Mouse (Mus musculus) MEL-GATA-1-ER (cell line): ENCODE measurements around the gene Lrrc10b.
A peak's percentile ranks its signal among the peaks of the same experiment; 100 is the strongest.

Source experiments
- DNase-seq: peaks from one replicate; pipeline ENCODE4 v3.0.0-alpha.2; 2012; ENCODE audit warnings: low read depth; ENCODE audit errors: extremely low read depth

Gene Lrrc10b

GRCm38 (mm10) chr19:10456752-10457483 lies at the start of gene Lrrc10b:
Gene Lrrc10b (minus strand): TSS chr19:10457473.
- no peak for DNase-seq

GRCm38 (mm10) chr19:10502571-10502970 lies 45.3 kb upstream of the Lrrc10b start:
- DNase-seq = peak; percentile 31

GRCm38 (mm10) chr19:10500581-10500980 lies 43.3 kb upstream of the Lrrc10b start:
- DNase-seq = no peak

GRCm38 (mm10) chr19:10497512-10498160 lies 40.4 kb upstream of the Lrrc10b start:
- no peak for DNase-seq

- no peak for DNase-seq
Observed at GRCm38 (mm10) chr19:10496976-10497375, 39.7 kb upstream of the Lrrc10b start.

GRCm38 (mm10) chr19:10495670-10496069 lies 38.4 kb upstream of the Lrrc10b start:
- DNase-seq = no peak

- DNase-seq = no peak
Observed at GRCm38 (mm10) chr19:10486264-10486738, 29.0 kb upstream of the Lrrc10b start.

GRCm38 (mm10) chr19:10482703-10483102 lies 25.4 kb upstream of the Lrrc10b start, which contains the start of gene Ppp1r32:
Gene Ppp1r32 (minus strand): TSS chr19:10482928.
- DNase-seq = no peak

GRCm38 (mm10) chr19:10479541-10479940 lies 22.3 kb upstream of the Lrrc10b start:
- DNase-seq = no peak

- no peak for DNase-seq
Observed at GRCm38 (mm10) chr19:10473779-10474178, 16.5 kb upstream of the Lrrc10b start.

GRCm38 (mm10) chr19:10472958-10473357 lies 15.7 kb upstream of the Lrrc10b start:
- no peak for DNase-seq

- DNase-seq = no peak
Observed at GRCm38 (mm10) chr19:10469171-10469658, 11.9 kb upstream of the Lrrc10b start.

GRCm38 (mm10) chr19:10464427-10464826 lies 7.2 kb upstream of the Lrrc10b start:
- DNase-seq = no peak

- no peak for DNase-seq
Observed at GRCm38 (mm10) chr19:10461584-10461983, 4.3 kb upstream of the Lrrc10b start.

- DNase-seq = no peak
Observed at GRCm38 (mm10) chr19:10459907-10460306, 2.6 kb upstream of the Lrrc10b start.

GRCm38 (mm10) chr19:10458096-10458495 lies 823 bp upstream of the Lrrc10b start:
- no peak for DNase-seq

GRCm38 (mm10) chr19:10457484-10457800 lies 169 bp upstream of the Lrrc10b start:
- DNase-seq = no peak

- DNase-seq = no peak
Observed at GRCm38 (mm10) chr19:10455437-10455806, 1.9 kb downstream of the Lrrc10b start.

- no peak for DNase-seq
Observed at GRCm38 (mm10) chr19:10454718-10455436, 2.4 kb downstream of the Lrrc10b start.

GRCm38 (mm10) chr19:10449708-10450107 lies 7.6 kb downstream of the Lrrc10b start:
- DNase-seq = peak; percentile 39

- no peak for DNase-seq
Observed at GRCm38 (mm10) chr19:10449190-10449589, 8.1 kb downstream of the Lrrc10b start.

- DNase-seq = no peak
Observed at GRCm38 (mm10) chr19:10448275-10448674, 9.0 kb downstream of the Lrrc10b start.
